Mouse (Mus musculus) heart, postnatal 36 days (tissue): ENCODE data around the gene Grsf1. TPM values are rescaled to one million over a fixed set of nuclear protein-coding genes. Genes with fewer than 3 reads are reported as not detected.

Experiments used
- DNase-seq, 2 experiments: peaks; one replicate each; pipeline ENCODE4 v3.0.0; 2021 to 2022
- intact Hi-C: fragments of 180-260 bp; cut with DNase I; formaldehyde crosslinking; loops from one replicate; pipeline ENCODE4 v1.15.1; 2025
- total RNA-seq, 2 experiments: library from RNA; stranded (reverse); gene quantifications; 2 replicates each; pipeline ENCODE4 v1.2.3; 2021

The Grsf1 gene
- total RNA-seq, 2 experiments from 2014 or later = 208 to 215 TPM

GRCm38 (mm10) chr5:88689279-88689938 is 13.4 kb upstream of the Grsf1 start:
- intact Hi-C loops = loop anchor here (5.0 kb wide), 1 partner anchor 698 kb away; no protein-coding TSS in a partner anchor
- DNase-seq = no peak

DNA sequence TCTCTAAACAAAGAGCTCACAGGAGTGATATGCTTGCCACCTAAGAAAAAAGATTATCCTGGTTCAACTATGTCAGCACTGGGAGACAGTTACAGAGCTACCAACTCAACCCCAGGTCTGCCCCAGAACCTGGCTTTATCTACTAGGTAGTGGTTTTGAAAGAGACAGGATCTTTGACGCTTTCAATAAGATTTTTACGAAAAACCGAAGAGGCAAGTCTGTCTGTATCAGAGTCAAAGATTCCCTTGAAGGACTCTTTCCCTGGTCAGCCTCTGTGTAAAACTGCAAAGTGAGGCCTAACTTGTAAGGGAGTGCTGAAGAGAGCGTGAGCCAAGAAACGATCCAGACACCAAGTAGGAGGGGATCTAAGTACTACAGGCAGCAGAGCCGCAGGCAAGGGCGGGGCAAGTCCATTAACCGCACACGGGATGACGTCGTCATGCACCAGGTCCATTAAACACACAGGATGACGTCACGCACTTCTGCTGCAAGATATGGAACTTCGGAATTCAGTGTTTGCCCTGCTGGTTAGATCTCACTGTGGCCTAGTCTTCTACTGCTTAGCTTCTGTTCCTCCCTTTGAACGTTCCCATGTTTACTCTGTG is 12.7 kb upstream of the Grsf1 start:
- intact Hi-C loops = loop anchor here (5.0 kb wide), 1 partner anchor 699 kb away; no protein-coding TSS in a partner anchor
- DNase-seq = no peak

DNA sequence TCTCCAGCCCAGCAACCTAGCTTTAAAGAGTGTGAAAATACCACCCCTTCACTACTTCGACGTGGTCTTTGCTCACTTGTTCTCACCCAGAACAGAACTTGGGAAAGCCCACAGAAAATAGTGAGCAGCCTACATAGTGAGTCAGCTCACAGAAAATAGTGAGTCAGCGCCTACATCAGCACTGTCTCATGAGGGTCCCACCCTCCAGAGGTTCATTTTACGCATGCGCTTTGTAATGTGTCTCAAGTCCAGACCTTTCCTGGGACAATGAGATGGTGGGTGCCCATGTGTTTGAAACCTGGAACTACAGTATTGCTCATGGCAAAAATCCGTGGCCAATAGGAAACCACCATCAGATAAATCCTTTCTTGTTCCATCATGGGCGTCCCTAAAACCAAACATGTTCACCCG is 12.0 kb upstream of the Grsf1 start:
- intact Hi-C loops = loop anchor here (5.0 kb wide), 1 partner anchor 699 kb away; no protein-coding TSS in a partner anchor
- no peak for DNase-seq

DNA sequence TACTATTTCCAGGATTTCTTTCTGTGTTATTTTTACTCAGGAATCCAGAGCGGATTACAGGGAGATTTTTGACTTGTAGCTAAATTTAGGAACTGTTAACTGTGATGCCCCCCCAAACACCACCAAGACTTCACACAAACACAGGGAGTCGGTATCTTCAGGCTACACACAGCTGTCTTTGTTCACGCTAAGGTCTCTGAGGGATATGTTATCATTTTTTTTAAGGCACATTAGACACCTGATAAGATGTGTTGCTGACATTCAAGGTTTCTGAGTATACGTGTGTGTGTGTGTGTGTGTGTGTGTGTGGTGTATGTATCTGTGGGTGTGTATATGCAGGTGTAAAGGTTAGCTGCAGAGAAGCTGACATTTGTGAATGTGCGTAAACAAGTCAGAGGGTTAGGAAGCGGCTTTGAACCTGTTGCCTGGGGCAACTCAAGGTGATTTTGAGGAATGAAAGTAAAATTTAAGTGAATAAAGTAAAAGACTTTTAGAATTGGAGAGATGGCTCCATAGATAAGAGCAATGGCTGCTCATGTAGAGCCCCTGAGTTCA is 9.9 kb upstream of the Grsf1 start:
- no peak for DNase-seq
- intact Hi-C loops = loop anchor here (5.0 kb wide), 1 partner anchor 701 kb away; no protein-coding TSS in a partner anchor

DNA sequence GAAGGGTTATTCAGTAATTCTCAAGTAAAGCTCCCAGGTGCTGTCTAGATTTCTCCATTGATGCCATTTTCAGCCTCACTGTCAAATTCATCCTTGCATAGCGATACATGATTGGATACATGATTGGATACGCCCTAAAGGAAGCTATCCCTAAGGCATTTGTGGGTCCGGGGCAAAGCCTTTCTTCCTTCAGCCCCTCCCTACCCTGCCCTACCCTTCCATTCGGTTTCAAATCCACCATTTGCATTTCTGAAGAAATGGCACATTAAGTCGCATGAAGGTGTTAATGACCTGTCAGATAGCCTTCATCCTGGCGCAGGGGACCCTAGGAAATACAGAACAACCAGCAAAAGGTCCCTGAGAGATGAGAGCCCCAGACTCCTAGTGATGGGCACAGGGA is 9.3 kb upstream of the Grsf1 start:
- intact Hi-C loops = loop anchor here (5.0 kb wide), 1 partner anchor 702 kb away; no protein-coding TSS in a partner anchor

DNA sequence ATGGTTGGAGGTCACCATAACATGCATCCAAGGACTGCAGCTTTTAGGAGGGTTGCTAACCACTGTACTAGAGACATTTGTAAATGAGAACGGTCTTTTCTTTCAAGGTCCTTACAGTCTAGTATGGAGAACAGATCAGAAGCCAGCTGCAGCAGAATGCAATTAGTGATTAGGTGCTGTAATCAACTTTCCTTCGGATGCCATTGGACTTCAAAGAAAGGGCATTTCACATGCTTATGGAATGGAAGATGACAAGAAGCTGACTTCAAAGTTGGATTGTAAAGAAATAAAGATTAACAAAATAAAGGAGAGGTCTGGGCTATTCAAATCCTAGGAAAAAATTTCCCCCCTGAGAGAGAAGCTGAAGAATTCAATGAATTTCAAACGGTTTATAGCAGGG is 8.3 kb upstream of the Grsf1 start:
- no peak for DNase-seq
- intact Hi-C loops = no loop called here

More for the DNA sequence above, 9.3 kb upstream of the Grsf1 start:
- DNase-seq = no peak

DNA sequence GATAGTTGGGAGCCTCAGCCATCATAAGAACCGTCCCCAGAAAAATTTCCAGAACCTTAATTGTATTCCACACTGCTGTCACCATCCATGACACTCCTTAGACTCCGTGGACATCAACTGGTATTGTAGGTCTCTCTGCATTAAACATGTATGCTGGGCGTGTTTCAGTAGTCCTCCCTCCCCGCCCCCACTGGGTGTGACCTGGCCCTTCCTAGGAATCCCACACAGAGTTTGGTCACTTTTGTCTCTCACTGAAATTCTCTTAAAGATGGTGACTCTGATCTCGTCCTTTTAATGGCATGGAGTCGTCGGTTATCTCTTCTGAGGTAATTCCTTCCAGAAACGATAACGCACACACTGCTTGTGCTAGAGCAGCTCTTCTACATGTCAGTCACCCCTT is 7.7 kb upstream of the Grsf1 start:
- intact Hi-C loops = no loop called here
- no peak for DNase-seq

DNA sequence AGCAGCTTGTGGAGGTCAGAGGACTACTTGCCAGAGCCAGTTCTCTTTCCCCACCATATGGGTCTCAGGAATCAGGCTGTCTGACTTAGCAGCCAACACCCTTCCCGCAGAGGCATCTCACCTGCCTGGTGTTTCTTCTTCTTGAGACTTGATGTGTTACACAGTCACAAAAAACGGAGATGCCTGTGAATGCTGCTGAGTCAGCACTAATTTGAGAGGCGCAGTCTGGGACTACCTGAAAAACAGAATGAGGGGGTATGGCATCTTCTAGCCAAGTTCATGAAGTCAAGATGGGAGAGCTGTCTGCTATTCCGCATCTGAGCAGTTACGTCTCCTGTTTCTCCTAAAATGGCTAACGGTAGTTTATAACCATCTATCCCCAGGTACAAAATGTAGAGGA is 4.6 kb upstream of the Grsf1 start:
- DNase-seq = no peak
- intact Hi-C loops = no loop called here

DNA sequence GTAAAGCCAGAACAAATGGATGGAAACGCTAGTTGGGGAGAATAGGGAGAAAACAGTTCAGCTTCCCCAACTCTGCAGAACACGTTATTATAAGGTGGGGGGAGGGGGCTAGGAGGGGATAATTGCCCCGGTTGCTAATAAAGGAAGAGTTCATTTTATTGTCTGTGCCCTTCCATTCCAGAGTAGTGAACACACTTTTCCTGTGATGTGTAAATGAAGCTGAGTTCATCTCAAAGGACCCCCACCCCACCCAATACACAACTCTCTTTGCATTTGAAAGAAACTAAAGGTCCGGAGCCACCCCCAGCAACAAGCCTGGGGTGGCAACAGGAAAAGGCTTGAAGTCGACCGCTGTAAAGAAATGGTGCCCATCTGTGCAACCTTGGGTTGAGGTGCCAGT is 3.4 kb upstream of the Grsf1 start:
- no peak for DNase-seq
- intact Hi-C loops = loop anchor here (5.0 kb wide), 2 partner anchors 88 to 112 kb away; partner anchors contain the start of gene Rufy3

GRCm38 (mm10) chr5:88678929-88679328 is 3.0 kb upstream of the Grsf1 start:
- no peak for DNase-seq

DNA sequence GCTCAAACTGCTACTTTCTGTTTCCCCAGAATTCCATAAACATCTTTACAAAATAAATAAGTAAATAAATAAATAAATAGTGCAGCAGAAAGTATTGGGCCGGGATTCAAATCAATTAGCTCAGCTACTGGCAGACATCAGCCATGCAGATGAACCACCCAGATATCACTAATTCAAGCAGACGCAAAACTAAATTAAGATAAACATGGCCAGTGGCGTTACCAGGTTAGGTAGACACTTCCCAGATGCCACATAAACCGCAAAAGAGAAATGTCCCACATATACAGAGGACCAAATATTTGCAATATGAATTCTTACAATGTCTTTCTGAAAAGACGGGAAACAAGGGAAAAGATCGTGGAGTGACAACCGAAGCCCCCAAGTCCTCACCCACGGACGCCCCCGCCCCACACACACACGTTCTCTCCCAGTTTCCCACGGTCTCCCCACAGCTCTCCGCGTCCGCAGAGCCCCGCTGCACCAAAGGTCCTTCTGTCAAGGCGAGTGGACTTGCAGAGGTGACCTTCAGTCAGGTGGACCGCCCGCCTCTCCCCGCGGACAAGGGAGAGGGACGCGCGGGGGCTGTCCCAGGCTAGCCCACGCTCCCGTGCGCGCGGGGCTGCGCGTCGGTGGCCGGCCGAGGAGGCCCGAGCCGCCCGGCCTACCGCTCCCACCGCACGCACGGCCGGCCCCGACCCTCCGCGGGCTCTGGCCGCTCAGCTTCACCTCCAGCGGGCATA is 1.1 kb downstream of the Grsf1 start:
- peak in 1 of 2 experiments; percentile 41 for DNase-seq
- intact Hi-C loops = loop anchor here (5.0 kb wide), 2 partner anchors 92 to 108 kb away; partner anchors contain the start of gene Rufy3

More at GRCm38 (mm10) chr5:88678929-88679328, 3.0 kb upstream of the Grsf1 start:
- intact Hi-C loops = loop anchor here (5.0 kb wide), 2 partner anchors 88 to 112 kb away; partner anchors contain the start of gene Rufy3

DNA sequence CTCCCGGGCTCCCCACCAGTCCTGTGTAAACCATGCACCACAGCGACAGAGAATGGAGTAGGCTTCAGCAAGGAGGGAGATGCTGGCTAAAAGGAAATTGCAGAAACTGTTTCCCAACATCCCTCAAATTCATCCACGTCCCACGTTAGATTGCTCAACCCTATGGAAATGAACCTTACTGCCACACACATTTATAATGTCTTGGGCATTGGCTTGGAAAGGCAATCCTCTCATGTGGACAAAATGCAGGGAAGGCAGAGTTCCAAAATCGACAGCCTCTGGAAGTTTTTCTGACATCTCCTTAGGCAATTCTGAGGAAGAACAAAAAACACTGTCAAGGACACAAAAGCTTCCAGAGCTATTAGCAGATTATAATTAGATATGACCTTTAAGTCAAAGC is 12.1 kb downstream of the Grsf1 start:
- intact Hi-C loops = no loop called here

DNA sequence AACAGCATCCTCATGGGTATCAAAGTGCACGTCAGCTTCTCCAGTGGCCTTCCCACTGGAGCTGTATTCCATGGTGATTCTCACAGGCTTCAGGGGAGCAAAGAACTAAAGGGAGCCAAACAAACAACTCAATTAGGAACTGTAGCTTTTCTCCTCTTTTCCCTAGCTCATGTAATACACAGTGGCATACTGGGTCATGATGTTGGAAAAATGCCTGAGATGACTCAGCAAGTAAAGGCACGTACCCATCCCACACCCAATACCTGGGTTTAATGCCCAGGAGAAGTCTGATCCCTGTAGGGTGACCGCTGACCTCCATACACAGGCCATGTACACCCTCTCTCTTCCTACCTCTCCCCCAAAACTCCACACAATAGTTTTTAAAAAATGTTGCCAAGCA is 12.8 kb downstream of the Grsf1 start:
- no peak for DNase-seq
- intact Hi-C loops = no loop called here

More for the DNA sequence above, 12.1 kb downstream of the Grsf1 start:
- DNase-seq = no peak

GRCm38 (mm10) chr5:88657868-88658267 is 18.1 kb downstream of the Grsf1 start:
- intact Hi-C loops = no loop called here
- no peak for DNase-seq

- intact Hi-C loops = no loop called here
- no peak for DNase-seq
Measured at GRCm38 (mm10) chr5:88652589-88652988, 23.4 kb downstream of the Grsf1 start.

DNA sequence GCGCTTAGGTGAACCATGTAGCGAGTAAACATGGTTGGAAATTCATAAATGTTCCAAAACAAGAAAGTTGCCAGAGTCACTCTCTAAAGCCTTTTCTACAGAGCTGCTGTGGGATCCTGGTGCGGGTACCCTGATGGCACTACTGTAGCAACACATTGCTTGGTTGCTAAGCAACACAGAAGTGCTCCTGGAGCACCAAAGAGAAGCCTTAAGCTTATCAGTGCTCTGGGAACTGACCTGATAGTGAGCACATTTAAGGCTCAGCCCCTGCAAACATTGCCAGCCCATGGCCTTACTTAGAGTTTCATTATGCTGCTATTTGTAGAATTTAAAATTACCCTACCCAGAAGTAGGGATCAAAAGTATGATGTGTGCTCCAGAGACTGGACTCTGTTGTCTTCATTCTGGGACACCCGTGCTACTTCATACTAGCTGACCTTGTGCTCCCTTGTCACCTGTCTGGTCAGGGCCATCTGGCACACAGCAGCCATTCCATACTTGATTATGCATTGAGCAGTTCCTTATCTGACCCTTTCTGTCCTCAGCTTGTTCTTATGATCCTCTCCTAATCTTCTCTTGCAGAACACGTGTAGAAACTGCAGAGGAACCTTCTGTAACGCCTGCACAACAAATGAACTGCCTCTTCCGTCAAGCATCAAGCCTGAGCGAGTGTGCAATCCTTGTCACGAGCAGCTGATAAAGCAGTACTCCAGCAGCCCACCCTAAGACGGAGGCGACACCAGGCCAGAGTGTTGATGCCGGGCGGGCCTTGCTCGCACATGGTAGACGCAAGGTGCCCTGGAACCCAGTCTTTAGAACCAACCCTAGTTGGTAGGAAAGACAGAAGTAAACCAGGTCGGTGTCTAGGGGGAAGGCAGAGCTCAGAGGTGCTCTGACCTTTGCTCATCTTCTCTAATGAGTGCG is 26.5 kb downstream of the Grsf1 start:
- intact Hi-C loops = no loop called here
- DNase-seq = no peak

- intact Hi-C loops = no loop called here
- no peak for DNase-seq
Measured at GRCm38 (mm10) chr5:88645405-88645804, 30.6 kb downstream of the Grsf1 start.

GRCm38 (mm10) chr5:88644901-88645300 is 31.1 kb downstream of the Grsf1 start:
- intact Hi-C loops = no loop called here
- no peak for DNase-seq

DNA sequence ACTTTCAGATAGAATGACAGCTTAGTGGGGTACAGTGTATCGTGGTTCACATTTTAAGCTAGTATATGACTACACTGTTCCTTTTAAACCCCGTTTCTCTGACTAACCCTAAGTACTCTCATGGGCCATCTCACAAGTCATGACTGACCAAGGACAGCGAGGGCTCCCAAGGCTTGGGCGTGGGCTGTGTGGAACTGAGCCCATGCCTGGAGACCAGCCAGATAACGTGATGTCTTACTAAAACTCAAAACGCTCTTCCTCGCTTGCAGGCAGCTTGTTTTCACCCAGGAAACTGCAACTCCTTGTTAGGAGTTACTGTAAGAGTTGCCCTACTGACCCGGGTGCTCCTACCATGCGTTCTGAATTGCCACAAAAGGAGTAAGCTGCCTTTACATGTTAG is 32.5 kb downstream of the Grsf1 start:
- peak in 1 of 2 experiments; percentile 36 for DNase-seq
- intact Hi-C loops = no loop called here

DNA sequence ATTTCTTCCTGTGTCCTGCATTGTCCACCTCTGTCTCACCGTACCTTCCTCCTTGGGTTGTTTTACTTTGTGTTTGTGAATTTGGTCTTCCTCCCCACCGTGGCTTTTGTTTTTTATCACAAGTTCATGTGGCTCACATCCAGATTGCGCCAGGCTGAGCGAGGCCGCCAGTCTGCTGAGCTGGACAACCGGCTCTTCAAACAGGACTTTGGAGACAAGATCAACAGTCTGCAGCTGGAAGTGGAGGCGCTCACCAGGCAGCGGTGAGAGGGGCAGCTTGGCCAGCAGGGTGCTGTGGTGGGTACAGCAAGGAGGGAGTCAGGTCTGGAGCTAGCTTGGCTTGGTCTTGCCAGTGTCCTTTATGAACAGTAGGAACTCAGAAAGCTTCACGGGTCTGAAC is 33.2 kb downstream of the Grsf1 start:
- intact Hi-C loops = no loop called here
- no peak for DNase-seq
